Mouse (Mus musculus): ENCODE measurements at regions not wholly inside any gene's neighbourhood (a gene's known extent, or its start where the extent isn't known, plus 50 kb on each side); places are given as distances from the start of the nearest gene placed in this dataset.
A peak's percentile ranks its signal among the peaks of the same experiment; 100 is the strongest.
"Not testable (repeated sequence)": the region's sequence is repeated elsewhere in the genome, so short reads cannot be mapped to it uniquely, and the experiment has no call there.

GRCm38 (mm10) chr1:14109190-14109482 lies 1984.0 kb downstream of the 4930444P10Rik start:
- no peak for DNase-seq

GRCm38 (mm10) chr1:14108450-14109189 lies 1984.5 kb downstream of the 4930444P10Rik start:
- peak; percentile 6 for DNase-seq

GRCm38 (mm10) chr1:14105521-14105920 lies 1987.6 kb downstream of the 4930444P10Rik start:
- not testable (repeated sequence) for DNase-seq

GRCm38 (mm10) chr1:14104529-14104928 lies 1988.6 kb downstream of the 4930444P10Rik start:
- no peak for DNase-seq

GRCm38 (mm10) chr1:14099031-14099430 lies 1994.1 kb downstream of the 4930444P10Rik start:
- DNase-seq, result no peak

- DNase-seq, result no peak
Measured at GRCm38 (mm10) chr1:14097567-14098228, 1995.4 kb downstream of the 4930444P10Rik start.

- DNase-seq, result no peak
Measured at GRCm38 (mm10) chr1:14064856-14065255, 2028.3 kb downstream of the 4930444P10Rik start.

- DNase-seq, result no peak
Measured at GRCm38 (mm10) chr1:14036163-14036562, 2057.0 kb downstream of the 4930444P10Rik start.

- no peak for DNase-seq
Measured at GRCm38 (mm10) chr1:14011484-14011883, 2081.6 kb downstream of the 4930444P10Rik start.

GRCm38 (mm10) chr1:14010789-14011188 lies 2082.3 kb downstream of the 4930444P10Rik start:
- DNase-seq, result no peak

GRCm38 (mm10) chr1:14002550-14002949 lies 2090.6 kb downstream of the 4930444P10Rik start:
- no peak for DNase-seq

GRCm38 (mm10) chr1:14001431-14001830 lies 2091.7 kb downstream of the 4930444P10Rik start:
- peak; percentile 15 for DNase-seq

- DNase-seq, result no peak
Measured at GRCm38 (mm10) chr1:14000605-14001395, 2092.3 kb downstream of the 4930444P10Rik start.

GRCm38 (mm10) chr1:13998178-13998708 lies 2094.9 kb downstream of the 4930444P10Rik start:
- no peak for DNase-seq

GRCm38 (mm10) chr1:13993825-13994509 lies 2099.2 kb downstream of the 4930444P10Rik start:
- DNase-seq, result no peak

- no peak for DNase-seq
Measured at GRCm38 (mm10) chr1:13992978-13993377, 2100.1 kb downstream of the 4930444P10Rik start.

- DNase-seq, result no peak
Measured at GRCm38 (mm10) chr1:13989360-13989759, 2103.8 kb downstream of the 4930444P10Rik start.

- no peak for DNase-seq
Measured at GRCm38 (mm10) chr1:13984833-13985232, 2108.3 kb downstream of the 4930444P10Rik start.

GRCm38 (mm10) chr1:13980273-13980672 lies 2112.9 kb downstream of the 4930444P10Rik start:
- no peak for DNase-seq

- DNase-seq, result no peak
Measured at GRCm38 (mm10) chr1:13978640-13979039, 2114.5 kb downstream of the 4930444P10Rik start.

GRCm38 (mm10) chr1:13977207-13977606 lies 2115.9 kb downstream of the 4930444P10Rik start:
- no peak for DNase-seq

- no peak for DNase-seq
Measured at GRCm38 (mm10) chr1:13949241-13949640, 2143.9 kb downstream of the 4930444P10Rik start.

- DNase-seq, result no peak
Measured at GRCm38 (mm10) chr1:13941351-13941750, 2151.8 kb downstream of the 4930444P10Rik start.
